Mouse (Mus musculus) MEL (cell line): ENCODE results near the gene Lrrc47. TPM values are rescaled to one million over a fixed set of nuclear protein-coding genes. Genes with fewer than 3 reads are reported as not detected.

ENCODE experiments used
- DNase-seq: peaks from one replicate; pipeline ENCODE4 v3.0.0; 2011; ENCODE audit warnings: low read depth, low spot score
- H3K27ac ChIP-seq: 2 replicates; pipeline ENCODE4 v1.5.1; 2012; ENCODE audit warnings: low read depth, mild to moderate bottlenecking, control low read depth, low read length, moderate library complexity; ENCODE audit not compliant: control insufficient read depth
- H3K27me3 ChIP-seq, 2 experiments: fragments of 150-350 bp in 1 of 2; sonication (generic) in 1 of 2; 2 replicates each; pipeline ENCODE4 v1.6.1; 2012; ENCODE audit warnings: low read length in 2 of 2, mild to moderate bottlenecking in 2 of 2, improper control_type of control experiment in 1 of 2, moderate library complexity in 1 of 2; ENCODE audit not compliant: insufficient read depth in 2 of 2, control insufficient read depth in 1 of 2
- H3K36me3 ChIP-seq, 2 experiments: 2 replicates each; pipeline ENCODE4 v1.6.1; 2012 to 2014; ENCODE audit warnings: low read length in 2 of 2, improper control_type of control experiment in 1 of 2, inconsistent platforms in 1 of 2, mild to moderate bottlenecking in 1 of 2; ENCODE audit not compliant: insufficient read depth in 2 of 2, control insufficient read depth in 1 of 2
- H3K4me1 ChIP-seq, 2 experiments: fragments of 150-350 bp in 1 of 2; sonication (generic) in 1 of 2; 2 replicates each; pipeline ENCODE4 v1.6.1; 2012; ENCODE audit warnings: low read length in 2 of 2, improper control_type of control experiment in 1 of 2, mild to moderate bottlenecking in 1 of 2; ENCODE audit not compliant: insufficient read depth in 2 of 2, control insufficient read depth in 1 of 2
- H3K4me3 ChIP-seq, 2 experiments: fragments of 150-350 bp in 1 of 2; sonication (generic) in 1 of 2; 2 replicates each; pipeline ENCODE4 v1.5.1; 2012; ENCODE audit warnings: low read depth in 2 of 2, low read length in 2 of 2, mild to moderate bottlenecking in 2 of 2, moderate library complexity in 2 of 2, control low read depth in 1 of 2, improper control_type of control experiment in 1 of 2; ENCODE audit not compliant: control insufficient read depth in 1 of 2, insufficient read depth in 1 of 2
- H3K79me2 ChIP-seq: 2 replicates; pipeline ENCODE4 v1.6.1; 2012; ENCODE audit warnings: mild to moderate bottlenecking, low read length, moderate library complexity; ENCODE audit not compliant: control insufficient read depth, poor library complexity, insufficient read depth
- H3K9ac ChIP-seq: 2 replicates; pipeline ENCODE4 v1.6.1; 2012; ENCODE audit warnings: low read depth, mild to moderate bottlenecking, control low read depth, low read length, moderate library complexity; ENCODE audit not compliant: control insufficient read depth, poor library complexity, severe bottlenecking
- H3K9me3 ChIP-seq: fragments of 150-350 bp; sonication (generic); replicated peaks from 2 replicates; pipeline ENCODE4 v1.6.1; 2012; ENCODE audit warnings: mild to moderate bottlenecking, low read length, improper control_type of control experiment, moderate library complexity; ENCODE audit not compliant: insufficient read depth
- BHLHE40 ChIP-seq: IDR thresholded peaks from 2 replicates; pipeline ENCODE4 v1.6.1; 2012; ENCODE audit warnings: low read depth, mild to moderate bottlenecking, inconsistent platforms, low read length, improper control_type of control experiment, borderline replicate concordance
- CHD1 ChIP-seq: IDR thresholded peaks from 2 replicates; pipeline ENCODE4 v1.6.1; 2012; ENCODE audit warnings: low read depth, mild to moderate bottlenecking, inconsistent platforms, low read length, improper control_type of control experiment
- CHD2 ChIP-seq: IDR thresholded peaks from 2 replicates; pipeline ENCODE4 v1.6.1; 2011; ENCODE audit warnings: low read length, improper control_type of control experiment
- CTCF ChIP-seq, 3 experiments: IDR thresholded peaks in 2 of 3; conservative IDR thresholded peaks in 1 of 3; 2 replicates each; pipeline ENCODE4 v1.5.1; 2011 to 2012; ENCODE audit warnings: low read length in 3 of 3, low read depth in 2 of 3, mild to moderate bottlenecking in 2 of 3, improper control_type of control experiment in 1 of 3, inconsistent platforms in 1 of 3, mixed read lengths in 1 of 3, moderate library complexity in 1 of 3; ENCODE audit not compliant: control insufficient read depth in 1 of 3, insufficient read depth in 1 of 3, poor library complexity in 1 of 3, severe bottlenecking in 1 of 3
- ELF1 ChIP-seq: IDR thresholded peaks from 2 replicates; pipeline ENCODE4 v1.6.1; 2014; ENCODE audit warnings: low read depth, mild to moderate bottlenecking, inconsistent platforms, low read length, improper control_type of control experiment, moderate library complexity
- EP300 ChIP-seq, 2 experiments: IDR thresholded peaks; 2 replicates each; pipeline ENCODE4 v1.6.1; 2011; ENCODE audit warnings: improper control_type of control experiment in 2 of 2, low read length in 2 of 2, low read depth in 1 of 2, mild to moderate bottlenecking in 1 of 2
- GABPA ChIP-seq: IDR thresholded peaks from 2 replicates; pipeline ENCODE4 v1.6.1; 2012; ENCODE audit warnings: low read depth, mild to moderate bottlenecking, inconsistent platforms, low read length, improper control_type of control experiment, moderate library complexity
- GATA1 ChIP-seq: IDR thresholded peaks from 2 replicates; pipeline ENCODE4 v1.6.1; 2011; ENCODE audit warnings: low read depth, low read length, improper control_type of control experiment
- HCFC1 ChIP-seq: IDR thresholded peaks from 2 replicates; pipeline ENCODE4 v1.6.1; 2012; ENCODE audit warnings: low read depth, mild to moderate bottlenecking, inconsistent platforms, low read length, improper control_type of control experiment, moderate library complexity
- KAT2A ChIP-seq: conservative IDR thresholded peaks from 2 replicates; pipeline ENCODE4 v1.6.1; 2012; ENCODE audit warnings: low read depth, low read length, improper control_type of control experiment, inconsistent platforms
- MAFK ChIP-seq: IDR thresholded peaks from 2 replicates; pipeline ENCODE4 v1.6.1; 2011; ENCODE audit warnings: low read depth, mild to moderate bottlenecking, low read length, improper control_type of control experiment, borderline replicate concordance
- MAX ChIP-seq: IDR thresholded peaks from 2 replicates; pipeline ENCODE4 v1.6.1; 2011; ENCODE audit warnings: low read length, improper control_type of control experiment
- MAZ ChIP-seq: IDR thresholded peaks from 2 replicates; pipeline ENCODE4 v1.6.1; 2012; ENCODE audit warnings: low read depth, mild to moderate bottlenecking, inconsistent platforms, low read length, improper control_type of control experiment
- MXI1 ChIP-seq: IDR thresholded peaks from 2 replicates; pipeline ENCODE4 v1.6.1; 2011; ENCODE audit warnings: mild to moderate bottlenecking, low read depth, low read length, improper control_type of control experiment
- MYB ChIP-seq: IDR thresholded peaks from 2 replicates; pipeline ENCODE4 v1.6.1; 2011; ENCODE audit warnings: mild to moderate bottlenecking, low read depth, low read length, improper control_type of control experiment
- MYC ChIP-seq: IDR thresholded peaks from 2 replicates; pipeline ENCODE4 v1.6.1; 2011; ENCODE audit warnings: low read depth, mild to moderate bottlenecking, low read length, improper control_type of control experiment, moderate library complexity
- NELFE ChIP-seq: IDR thresholded peaks from 2 replicates; pipeline ENCODE4 v1.6.1; 2011; ENCODE audit warnings: low read depth, low read length, improper control_type of control experiment
- NRF1 ChIP-seq: IDR thresholded peaks from 2 replicates; pipeline ENCODE4 v1.6.1; 2014; ENCODE audit warnings: low read depth, mild to moderate bottlenecking, inconsistent platforms, low read length, improper control_type of control experiment, moderate library complexity; ENCODE audit not compliant: poor library complexity, insufficient read depth, severe bottlenecking
- POLR2A ChIP-seq, 2 experiments: IDR thresholded peaks; 2 replicates each; pipeline ENCODE4 v1.6.1; 2011 to 2012; ENCODE audit warnings: low read length in 2 of 2, mild to moderate bottlenecking in 2 of 2, control low read depth in 1 of 2, improper control_type of control experiment in 1 of 2, low read depth in 1 of 2, moderate library complexity in 1 of 2; ENCODE audit not compliant: control insufficient read depth in 1 of 2, insufficient read depth in 1 of 2, poor library complexity in 1 of 2
- POLR2AphosphoS2 ChIP-seq: IDR thresholded peaks from 2 replicates; pipeline ENCODE4 v1.6.1; 2011; ENCODE audit warnings: low read length, improper control_type of control experiment
- POLR2AphosphoS5 ChIP-seq: IDR thresholded peaks from 2 replicates; pipeline ENCODE4 v1.6.1; 2012; ENCODE audit warnings: low read depth, borderline replicate concordance, mild to moderate bottlenecking, inconsistent platforms, low read length, moderate library complexity, mixed read lengths
- RAD21 ChIP-seq: IDR thresholded peaks from 2 replicates; pipeline ENCODE4 v1.6.1; 2011; ENCODE audit warnings: mild to moderate bottlenecking, low read depth, low read length, improper control_type of control experiment
- RCOR1 ChIP-seq: IDR thresholded peaks from 2 replicates; pipeline ENCODE4 v1.6.1; 2012; ENCODE audit warnings: low read depth, mild to moderate bottlenecking, inconsistent platforms, low read length, improper control_type of control experiment
- SIN3A ChIP-seq: IDR thresholded peaks from 2 replicates; pipeline ENCODE4 v1.6.1; 2012; ENCODE audit warnings: low read length, improper control_type of control experiment, inconsistent platforms
- SMC3 ChIP-seq: IDR thresholded peaks from 2 replicates; pipeline ENCODE4 v1.6.1; 2011; ENCODE audit warnings: low read depth, low read length, improper control_type of control experiment
- TAL1 ChIP-seq: IDR thresholded peaks from 2 replicates; pipeline ENCODE4 v1.6.1; 2012; ENCODE audit warnings: mild to moderate bottlenecking, inconsistent platforms, low read length, moderate library complexity, mixed read lengths
- TBP ChIP-seq: IDR thresholded peaks from 2 replicates; pipeline ENCODE4 v1.8.0; 2011; ENCODE audit warnings: low read depth, low read length, improper control_type of control experiment
- TCF12 ChIP-seq: IDR thresholded peaks from 2 replicates; pipeline ENCODE4 v1.6.1; 2014; ENCODE audit warnings: low read depth, mild to moderate bottlenecking, inconsistent platforms, low read length, improper control_type of control experiment, moderate library complexity
- UBTF ChIP-seq: IDR thresholded peaks from 2 replicates; pipeline ENCODE4 v1.6.1; 2012; ENCODE audit warnings: low read depth, mild to moderate bottlenecking, inconsistent platforms, low read length, improper control_type of control experiment, moderate library complexity, borderline replicate concordance; ENCODE audit not compliant: insufficient read depth
- USF1 ChIP-seq: IDR thresholded peaks from 2 replicates; pipeline ENCODE4 v1.6.1; 2014; ENCODE audit warnings: low read depth, mild to moderate bottlenecking, inconsistent platforms, low read length, improper control_type of control experiment, moderate library complexity
- USF2 ChIP-seq, 2 experiments: IDR thresholded peaks; 2 replicates each; pipeline ENCODE4 v1.6.1; 2011 to 2012; ENCODE audit warnings: improper control_type of control experiment in 2 of 2, low read length in 2 of 2, borderline replicate concordance in 1 of 2, inconsistent platforms in 1 of 2, low read depth in 1 of 2, mild to moderate bottlenecking in 1 of 2; ENCODE audit not compliant: insufficient read depth in 1 of 2
- ZC3H11A ChIP-seq: IDR thresholded peaks from 2 replicates; pipeline ENCODE4 v1.6.1; 2012; ENCODE audit warnings: low read depth, mild to moderate bottlenecking, inconsistent platforms, low read length, improper control_type of control experiment
- ZKSCAN1 ChIP-seq: IDR thresholded peaks from 2 replicates; pipeline ENCODE4 v1.6.1; 2012; ENCODE audit warnings: low read depth, mild to moderate bottlenecking, inconsistent platforms, low read length, improper control_type of control experiment, moderate library complexity
- ZMIZ1 ChIP-seq: IDR thresholded peaks from 2 replicates; pipeline ENCODE4 v1.6.1; 2012; ENCODE audit warnings: low read depth, mild to moderate bottlenecking, inconsistent platforms, low read length, improper control_type of control experiment, moderate library complexity
- ZNF384 ChIP-seq: IDR thresholded peaks from 2 replicates; pipeline ENCODE4 v1.6.1; 2012; ENCODE audit warnings: low read depth, mild to moderate bottlenecking, inconsistent platforms, low read length, improper control_type of control experiment
- polyA plus RNA-seq, 2 experiments: library from polyadenylated mRNA; stranded (reverse) in 1 of 2; unstranded in 1 of 2; fragments of >175 nt in 1 of 2; fragments of >200 nt in 1 of 2; gene quantifications; 2 replicates each; pipeline versions ENCODE4 v1.2.1 to v1.2.4; 2012; ENCODE audit warnings: low replicate concordance in 2 of 2, low read depth in 1 of 2; ENCODE audit not compliant: insufficient read length in 2 of 2, insufficient read depth in 1 of 2, missing spikeins in 1 of 2
- total RNA-seq: library from RNA; depleted of rRNA; stranded (reverse); fragments of 300-350 nt; gene quantifications from 2 replicates; pipeline ENCODE4 v1.2.3, GENCODE M21; 2012

Lrrc47 gene
- total and polyA plus RNA-seq, 3 experiments, result 54.3 to 117 TPM; not detected in 1

DNA sequence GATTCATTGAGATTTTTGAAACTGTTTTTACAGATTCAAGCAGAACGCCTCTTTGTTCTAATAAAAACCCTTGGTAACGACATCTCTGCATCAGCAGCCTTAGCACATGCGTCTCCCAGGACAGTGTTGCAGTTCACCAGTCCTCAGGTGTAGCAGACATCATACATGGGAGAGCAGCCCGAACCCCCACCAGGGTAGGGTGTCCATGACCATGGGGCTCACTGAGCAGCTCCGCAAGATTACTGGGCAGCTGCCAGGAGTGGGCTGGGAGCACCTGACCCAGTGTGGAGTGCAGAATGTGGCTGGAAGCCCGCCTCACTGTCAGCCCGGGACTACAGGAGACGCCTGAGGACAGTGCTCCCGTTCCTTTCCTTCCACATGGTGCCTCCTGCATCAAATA lies 9.9 kb downstream of the Lrrc47 start:
- H3K4me1 ChIP-seq, result peaks cover 0 to 13% of the 10 kb centered on the region in 2 experiments; a peak in 3 of 4 replicates
- TF ChIP-seq UBTF, result no peak
- no peak for TF ChIP-seq MXI1
- no peak for TF ChIP-seq EP300 (IDR thresholded peaks at IDR 0.05; ENCODE audit: low read depth in 1 of 2, low read length in 2 of 2)
- no peak for TF ChIP-seq BHLHE40
- no peak for TF ChIP-seq KAT2A
- TF ChIP-seq RAD21, result no peak
- TF ChIP-seq ZKSCAN1, result peak; percentile 62; the same call in 1 of the 2 replicates
- no peak for TF ChIP-seq MYB
- no peak for TF ChIP-seq USF1
- TF ChIP-seq TAL1, result no peak
- TF ChIP-seq CTCF (IDR thresholded peaks at IDR 0.05 in 2 of 3, conservative IDR thresholded peaks at IDR 0.05 in 1 of 3; ENCODE audit: control insufficient read depth in 1 of 3, insufficient read depth in 1 of 3, low read depth in 2 of 3, low read length in 3 of 3, poor library complexity in 1 of 3, severe bottlenecking in 1 of 3), result no peak
- TF ChIP-seq GATA1, result no peak
- no peak for TF ChIP-seq TBP
- no peak for TF ChIP-seq GABPA
- no peak for TF ChIP-seq MAFK
- TF ChIP-seq NELFE, result no peak
- no peak for TF ChIP-seq SMC3
- TF ChIP-seq ZMIZ1, result peak; percentile 20
- TF ChIP-seq USF2 (IDR thresholded peaks at IDR 0.05; ENCODE audit: borderline replicate concordance in 1 of 2, insufficient read depth in 1 of 2, low read depth in 1 of 2, low read length in 2 of 2), result no peak
- no peak for TF ChIP-seq RCOR1
- TF ChIP-seq CHD2, result no peak
- 0 out of 2 replicates have a peak, but pooled peaks have one; percentile 60 for TF ChIP-seq POLR2AphosphoS2
- TF ChIP-seq CHD1, result no peak
- TF ChIP-seq NRF1, result no peak
- TF ChIP-seq POLR2AphosphoS5, result 0 out of 2 replicates have a peak, but pooled peaks have one; percentile 64
- TF ChIP-seq MYC, result no peak
- TF ChIP-seq MAX, result no peak
- TF ChIP-seq POLR2A (IDR thresholded peaks at IDR 0.05; ENCODE audit: control insufficient read depth in 1 of 2, insufficient read depth in 1 of 2, low read depth in 1 of 2, low read length in 2 of 2, poor library complexity in 1 of 2), result peak in 1 of 2 experiments; percentile 40; a peak in 1 of 4 replicates
- TF ChIP-seq ZC3H11A, result no peak
- 0 out of 2 replicates have a peak, but pooled peaks have one; percentile 15 for TF ChIP-seq MAZ
- TF ChIP-seq SIN3A, result no peak
- TF ChIP-seq ELF1, result no peak
- no peak for TF ChIP-seq TCF12
- no peak for TF ChIP-seq HCFC1
- TF ChIP-seq ZNF384, result no peak
- TF ChIP-seq, all 39 proteins: peak for 6
- Histone ChIP-seq H3K9me3 (no peaks in the 10 kb centered on the region), H3K79me2 (peaks cover 14% of the 10 kb centered on the region), H3K9ac (no peak overlapping the region), H3K27me3 (no peaks in the 10 kb centered on the region), H3K27ac (no peak overlapping the region; the same call in 1 of the 2 replicates), H3K4me3 (no peak overlapping the region), H3K36me3 (peaks cover under 1 to 9% of the 10 kb centered on the region in 2 experiments)
- peak; percentile 23 for DNase-seq
